25 mouse cellular contexts compared by ENCODE assay signal in the genomic region with DNA sequence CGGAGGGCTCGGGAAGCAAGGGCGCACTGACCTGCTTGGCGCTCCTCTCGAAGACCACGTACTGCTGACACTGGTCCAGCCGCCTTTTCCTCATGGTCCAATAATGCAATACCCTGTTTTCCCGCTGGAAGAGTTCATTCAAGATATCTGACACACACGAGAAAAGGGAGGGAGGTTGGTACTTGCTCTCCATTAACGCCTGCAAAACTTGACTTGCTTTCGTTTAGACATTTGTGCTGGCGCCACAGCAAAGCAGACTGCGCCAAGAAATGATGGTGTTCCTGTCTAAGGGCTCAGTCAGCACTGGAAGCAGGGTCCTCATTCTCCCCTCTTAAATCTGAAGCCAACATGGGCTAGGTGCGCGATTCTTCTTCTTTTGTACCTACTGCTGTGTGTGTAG.
DNase-seq lines count a peak whose midpoint lies in the region; ATAC-seq and TF ChIP-seq lines count a peak whose summit lies in the region.
"Had no signal": no experiment of that assay in that cellular context is flagged by ENCODE, and none has a peak within 500 bp of the region (broad histone marks: within the 10 kb centered on the region; RNA-seq: fewer than 3 reads in every experiment).

No protein-coding gene starts in this region.

- no peak for TF ChIP-seq CTCF in layer of hippocampus, adult 2 months (conservative IDR thresholded peaks at IDR 0.05)
- no peak for TF ChIP-seq CTCF in forebrain, postnatal 0 days (IDR thresholded peaks at IDR 0.05; ENCODE audit: low read depth)

- peaks cover 93% of the 10 kb centered on the region for H3K36me3 ChIP-seq in forebrain, embryonic 13.5 days (ENCODE audit: poor library complexity, severe bottlenecking)
- peaks cover 2% of the 10 kb centered on the region; the same call in 1 of the 2 replicates for H3K36me3 ChIP-seq in forebrain, embryonic 11.5 days (ENCODE audit: control insufficient read depth, insufficient read depth, low read length)
- H3K36me3 ChIP-seq in forebrain, postnatal 0 days (ENCODE audit: insufficient read depth), result peaks cover 77% of the 10 kb centered on the region
- H3K36me3 ChIP-seq: G1E had no signal

- DNase-seq in forebrain, embryonic 11.5 days (ENCODE audit: low spot score), result no peak
- DNase-seq in layer of hippocampus, adult 2 months (ENCODE audit: low spot score in 2 of 2), result no peak
- DNase-seq in layer of hippocampus, adult 11-12 months (ENCODE audit: low spot score), result no peak
- peak; percentile 53 for DNase-seq in forebrain, postnatal 0 days
- no peak for DNase-seq in kidney, adult 11 months
- DNase-seq in urinary bladder, adult 2 months (ENCODE audit: low spot score), result no peak
- DNase-seq: adrenal gland, adult 2 months; adrenal gland, postnatal 14 days; cerebellum, adult 11-12 months; cerebellum, adult 8-10 months; cerebellum, postnatal 10 days; cerebellum, postnatal 36 days; embryo, embryonic 11 days; gastrocnemius, adult 2 months; gastrocnemius, postnatal 14 days; heart, adult 11 months had no signal

- H3K4me1 ChIP-seq in forebrain, embryonic 13.5 days, result 0 out of 2 replicates have a peak, but pooled peaks cover 4% of the 10 kb centered on the region
- H3K4me1 ChIP-seq in forebrain, embryonic 11.5 days (replicated peaks; ENCODE audit: control insufficient read depth, insufficient read depth, low read length), result no peaks in the 10 kb centered on the region
- no peaks in the 10 kb centered on the region for H3K4me1 ChIP-seq in forebrain, postnatal 0 days (ENCODE audit: insufficient read depth)
- H3K4me1 ChIP-seq: embryonic facial prominence, embryonic 10.5 days; embryonic facial prominence, embryonic 13.5 days; hindbrain, embryonic 12.5 days; hindbrain, embryonic 15.5 days had no signal

- H3K9ac ChIP-seq in forebrain, embryonic 13.5 days, result no peak overlapping the region
- H3K9ac ChIP-seq in forebrain, embryonic 11.5 days (ENCODE audit: low read length), result no peak overlapping the region
- no peak overlapping the region for H3K9ac ChIP-seq in forebrain, postnatal 0 days
- H3K9ac ChIP-seq: embryonic facial prominence, embryonic 13.5 days; hindbrain, embryonic 12.5 days; hindbrain, embryonic 15.5 days had no signal

- no peaks in the 10 kb centered on the region for H3K27me3 ChIP-seq in forebrain, embryonic 13.5 days
- no peaks in the 10 kb centered on the region for H3K27me3 ChIP-seq in forebrain, embryonic 11.5 days (ENCODE audit: control insufficient read depth, insufficient read depth, low read length)
- H3K27me3 ChIP-seq in forebrain, postnatal 0 days (ENCODE audit: insufficient read depth, low read length), result no peaks in the 10 kb centered on the region
- H3K27me3 ChIP-seq: embryonic facial prominence, embryonic 13.5 days; hindbrain, embryonic 12.5 days; hindbrain, embryonic 15.5 days; Patski had no signal

- H3K27ac ChIP-seq in forebrain, embryonic 13.5 days, result no peak overlapping the region
- H3K27ac ChIP-seq in forebrain, embryonic 11.5 days (ENCODE audit: low read depth, low read length), result no peak overlapping the region
- 0 out of 2 replicates have a peak overlapping the region, but pooled peaks have one; percentile 32 for H3K27ac ChIP-seq in layer of hippocampus, adult 2 months
- no peak overlapping the region; the same call in 1 of the 2 replicates for H3K27ac ChIP-seq in forebrain, postnatal 0 days (ENCODE audit: low read depth, low read length)
- H3K27ac ChIP-seq: embryonic facial prominence, embryonic 10.5 days; embryonic facial prominence, embryonic 13.5 days; gastrocnemius, adult 2 months; hindbrain, embryonic 12.5 days; hindbrain, embryonic 15.5 days had no signal

- no peaks in the 10 kb centered on the region for H3K9me3 ChIP-seq in forebrain, embryonic 13.5 days (replicated peaks)
- H3K9me3 ChIP-seq in forebrain, embryonic 11.5 days (ENCODE audit: control insufficient read depth, low read length), result no peaks in the 10 kb centered on the region
- H3K9me3 ChIP-seq in forebrain, postnatal 0 days (ENCODE audit: low read length), result no peaks in the 10 kb centered on the region
- H3K9me3 ChIP-seq: embryonic facial prominence, embryonic 10.5 days; embryonic facial prominence, embryonic 13.5 days; hindbrain, embryonic 12.5 days; hindbrain, embryonic 15.5 days had no signal

- H3K4me2 ChIP-seq in forebrain, embryonic 13.5 days, result no peak overlapping the region
- no peak overlapping the region for H3K4me2 ChIP-seq in forebrain, embryonic 11.5 days (ENCODE audit: low read depth, low read length, severe bottlenecking)
- H3K4me2 ChIP-seq in forebrain, postnatal 0 days (ENCODE audit: low read depth), result no peak overlapping the region
- H3K4me2 ChIP-seq: embryonic facial prominence, embryonic 13.5 days; heart, embryonic 11.5 days; hindbrain, embryonic 12.5 days; hindbrain, embryonic 15.5 days had no signal

- peak; percentile 48; the same call in 1 of the 2 replicates for ATAC-seq in forebrain, embryonic 13.5 days
- no peak for ATAC-seq in forebrain, embryonic 11.5 days (replicated peaks; ENCODE audit: low FRiP score)
- peak; percentile 32; the same call in 1 of the 2 replicates for ATAC-seq in forebrain, postnatal 0 days
- ATAC-seq: Patski had no signal

- no peak overlapping the region for H3K4me3 ChIP-seq in forebrain, embryonic 13.5 days
- H3K4me3 ChIP-seq in forebrain, embryonic 11.5 days (ENCODE audit: low read depth, low read length), result no peak overlapping the region
- no peak overlapping the region for H3K4me3 ChIP-seq in layer of hippocampus, adult 2 months
- H3K4me3 ChIP-seq in forebrain, postnatal 0 days (ENCODE audit: low read depth, low read length), result no peak overlapping the region
- H3K4me3 ChIP-seq: embryonic facial prominence, embryonic 10.5 days; embryonic facial prominence, embryonic 13.5 days; erythroblast, embryonic 14.5 days; gastrocnemius, adult 2 months; hindbrain, embryonic 12.5 days; hindbrain, embryonic 15.5 days had no signal

- WGBS in forebrain, embryonic 13.5 days, result 87% methylated on average over 15 of the region's 15 CpGs
- WGBS in forebrain, embryonic 11.5 days, result 94% methylated on average over 15 of the region's 15 CpGs
- WGBS in forebrain, postnatal 0 days, result 65% methylated on average over 15 of the region's 15 CpGs
